In genomic region chr19:11769257-11769920, GRCm38 (mm10) we compare ENCODE assay signal across 8 mouse cellular contexts. TPM values are rescaled to one million over a fixed set of nuclear protein-coding genes. Genes with fewer than 3 reads are reported as not detected.
DNase-seq lines count a peak whose midpoint lies in the region; ATAC-seq and TF ChIP-seq lines count a peak whose summit lies in the region.
"Had no signal": no experiment of that assay in that cellular context is flagged by ENCODE, and none has a peak within 500 bp of the region (broad histone marks: within the 10 kb centered on the region; RNA-seq: fewer than 3 reads in every experiment).

No protein-coding gene starts in this region.

- H3K4me2 ChIP-seq in liver, embryonic 11.5 days = peak overlapping the region; percentile 59
- H3K4me2 ChIP-seq in forebrain, postnatal 0 days (ENCODE audit: low read depth) = peak overlapping the region; percentile 74
- peak overlapping the region; percentile 69 for H3K4me2 ChIP-seq in limb, embryonic 14.5 days (replicated peaks; ENCODE audit: low read depth, low read length, severe bottlenecking)
- H3K4me2 ChIP-seq in stomach, embryonic 14.5 days (replicated peaks; ENCODE audit: low read depth, low read length) = peak overlapping the region; percentile 74

- H3K27ac ChIP-seq in liver, embryonic 11.5 days (ENCODE audit: low read depth, low read length) = no peak overlapping the region
- H3K27ac ChIP-seq in forebrain, postnatal 0 days (ENCODE audit: low read depth, low read length) = no peak overlapping the region
- no peak overlapping the region for H3K27ac ChIP-seq in limb, embryonic 14.5 days (replicated peaks; ENCODE audit: low read depth, low read length)
- no peak overlapping the region for H3K27ac ChIP-seq in stomach, embryonic 14.5 days (ENCODE audit: low read length)

- H3K4me3 ChIP-seq in liver, embryonic 11.5 days (ENCODE audit: low read depth, low read length) = no peak overlapping the region
- H3K4me3 ChIP-seq in forebrain, postnatal 0 days (ENCODE audit: low read depth, low read length) = no peak overlapping the region; the same call in 1 of the 2 replicates
- H3K4me3 ChIP-seq in limb, embryonic 14.5 days (replicated peaks; ENCODE audit: low read length) = no peak overlapping the region; the same call in 1 of the 2 replicates
- no peak overlapping the region for H3K4me3 ChIP-seq in stomach, embryonic 14.5 days (ENCODE audit: low read depth, low read length)

- no peaks in the 10 kb centered on the region for H3K9me3 ChIP-seq in liver, embryonic 11.5 days (ENCODE audit: control insufficient read depth, low read length)
- no peaks in the 10 kb centered on the region for H3K9me3 ChIP-seq in forebrain, postnatal 0 days (ENCODE audit: low read length)
- H3K9me3 ChIP-seq in limb, embryonic 14.5 days (ENCODE audit: control insufficient read depth, low read length) = no peaks in the 10 kb centered on the region
- H3K9me3 ChIP-seq in stomach, embryonic 14.5 days (ENCODE audit: control insufficient read depth, low read depth, low read length) = no peaks in the 10 kb centered on the region

- DNase-seq in liver, embryonic 11.5 days (ENCODE audit: low spot score) = no peak
- DNase-seq in liver = no peak
- DNase-seq in forebrain, postnatal 0 days = no peak
- DNase-seq in limb, embryonic 14.5 days (ENCODE audit: low spot score) = no peak
- no peak for DNase-seq in cerebellum, adult 11 months
- DNase-seq in adrenal gland, adult 18-20 months (ENCODE audit: low spot score in 2 of 2) = no peak

- 87% methylated on average over 5 of the region's 5 CpGs for WGBS in liver, embryonic 11.5 days
- 90% methylated on average over 5 of the region's 5 CpGs for WGBS in forebrain, postnatal 0 days
- WGBS in limb, embryonic 14.5 days = 90% methylated on average over 5 of the region's 5 CpGs
- WGBS in stomach, embryonic 14.5 days = 86% methylated on average over 5 of the region's 5 CpGs

- no peak for TF ChIP-seq POLR2A in limb, embryonic 14.5 days (IDR thresholded peaks at IDR 0.05; ENCODE audit: borderline replicate concordance, extremely low read depth, insufficient read depth, insufficient read length)

- H3K36me3 ChIP-seq in liver, embryonic 11.5 days (ENCODE audit: control insufficient read depth, insufficient read depth, low read length) = peaks cover 6% of the 10 kb centered on the region; the same call in 1 of the 2 replicates
- H3K36me3 ChIP-seq in forebrain, postnatal 0 days (ENCODE audit: insufficient read depth) = peaks cover 14% of the 10 kb centered on the region
- peaks cover 12% of the 10 kb centered on the region for H3K36me3 ChIP-seq in limb, embryonic 14.5 days (ENCODE audit: control insufficient read depth, insufficient read depth, low read length)
- H3K36me3 ChIP-seq in stomach, embryonic 14.5 days (ENCODE audit: control insufficient read depth, insufficient read depth, low read length) = peaks cover 7% of the 10 kb centered on the region; the same call in 1 of the 2 replicates

- TF ChIP-seq CTCF in forebrain, postnatal 0 days (IDR thresholded peaks at IDR 0.05; ENCODE audit: low read depth) = no peak

- ATAC-seq in liver, embryonic 11.5 days (replicated peaks; ENCODE audit: low FRiP score) = no peak
- ATAC-seq in forebrain, postnatal 0 days = no peak
- no peak for ATAC-seq in limb, embryonic 14.5 days (ENCODE audit: low FRiP score, low read depth)
- ATAC-seq in stomach, embryonic 14.5 days (ENCODE audit: insufficient number of reproducible peaks, insufficient read depth, low FRiP score, low read depth) = no peak

- no peaks in the 10 kb centered on the region for H3K4me1 ChIP-seq in liver, embryonic 11.5 days (replicated peaks; ENCODE audit: control insufficient read depth, insufficient read depth, low read length)
- H3K4me1 ChIP-seq in forebrain, postnatal 0 days (ENCODE audit: insufficient read depth) = no peaks in the 10 kb centered on the region
- peaks cover 6% of the 10 kb centered on the region; the same call in 1 of the 2 replicates for H3K4me1 ChIP-seq in limb, embryonic 14.5 days (ENCODE audit: control insufficient read depth, insufficient read depth, low read length)
- H3K4me1 ChIP-seq in stomach, embryonic 14.5 days (ENCODE audit: control insufficient read depth, insufficient read depth, low read length) = 0 out of 2 replicates have a peak, but pooled peaks cover 6% of the 10 kb centered on the region

- H3K27me3 ChIP-seq in liver, embryonic 11.5 days (replicated peaks; ENCODE audit: control insufficient read depth, insufficient read depth, low read length) = no peaks in the 10 kb centered on the region
- no peaks in the 10 kb centered on the region for H3K27me3 ChIP-seq in forebrain, postnatal 0 days (ENCODE audit: insufficient read depth, low read length)
- H3K27me3 ChIP-seq in limb, embryonic 14.5 days (ENCODE audit: control insufficient read depth, insufficient read depth, low read length) = no peaks in the 10 kb centered on the region
- no peaks in the 10 kb centered on the region for H3K27me3 ChIP-seq in stomach, embryonic 14.5 days (ENCODE audit: control insufficient read depth, insufficient read depth, low read length)

- no peak overlapping the region for H3K9ac ChIP-seq in liver, embryonic 11.5 days (ENCODE audit: low read depth, low read length)
- H3K9ac ChIP-seq in forebrain, postnatal 0 days = no peak overlapping the region
- no peak overlapping the region for H3K9ac ChIP-seq in limb, embryonic 14.5 days (ENCODE audit: low read depth, low read length, severe bottlenecking)
- no peak overlapping the region for H3K9ac ChIP-seq in stomach, embryonic 14.5 days (replicated peaks; ENCODE audit: low read depth, low read length)

RNA-seq across cellular contexts. Expression of gene Mrpl16, which starts 0.8 kb away (rescaled TPM):
- 72.8 and 76.5 TPM in 2 replicates for polyA plus RNA-seq in liver, embryonic 11.5 days (2014; fragmentation: Nextera tagmentation; extraction: Ambion mirVana)
- 27.2 and 30.8 TPM in 2 replicates for total RNA-seq in forebrain, postnatal 0 days (2014; rRNA removed)
- 46.9 and 52.6 TPM in 2 replicates for polyA plus RNA-seq in forebrain, postnatal 0 days (2015; fragmentation: Nextera tagmentation; extraction: Ambion mirVana)
- 19.0 and 30.3 TPM in 2 replicates for polyA plus RNA-seq in limb, embryonic 14.5 days (2012; rRNA removed)
- 49.4 and 50.7 TPM in 2 replicates for polyA plus RNA-seq in limb, embryonic 14.5 days (2014; fragmentation: Nextera tagmentation; extraction: Ambion mirVana)
- polyA plus RNA-seq in stomach, embryonic 14.5 days (2014; fragmentation: Nextera tagmentation; extraction: Ambion mirVana) = 51.1 and 59.7 TPM in 2 replicates
- 10 to 100 TPM; 63.6 to 72.3 TPM for total RNA-seq in adrenal gland, adult 18-20 months (2021)

RNA-seq across cellular contexts. Expression of gene Gif, which starts 22.0 kb away (rescaled TPM):
- polyA plus RNA-seq in liver, embryonic 11.5 days (2014; fragmentation: Nextera tagmentation; extraction: Ambion mirVana) = not detected in 2 replicates
- total RNA-seq in forebrain, postnatal 0 days (2014; rRNA removed) = not detected in 2 replicates
- not detected in 2 replicates for polyA plus RNA-seq in forebrain, postnatal 0 days (2015; fragmentation: Nextera tagmentation; extraction: Ambion mirVana)
- not detected in 2 replicates for polyA plus RNA-seq in limb, embryonic 14.5 days (2012; rRNA removed)
- polyA plus RNA-seq in limb, embryonic 14.5 days (2014; fragmentation: Nextera tagmentation; extraction: Ambion mirVana) = not detected in 2 replicates
- 0.58 and 1.3 TPM in 2 replicates for polyA plus RNA-seq in stomach, embryonic 14.5 days (2014; fragmentation: Nextera tagmentation; extraction: Ambion mirVana)
- total RNA-seq in adrenal gland, adult 18-20 months (2021) = not detected
- polyA plus RNA-seq: limb, embryonic 11.5 days had no signal

RNA-seq across cellular contexts. Expression of gene Stx3, which starts 49.8 kb away (rescaled TPM):
- polyA plus RNA-seq in liver, embryonic 11.5 days (2014; fragmentation: Nextera tagmentation; extraction: Ambion mirVana) = 5.0 and 7.0 TPM in 2 replicates
- total RNA-seq in forebrain, postnatal 0 days (2014; rRNA removed) = 26.6 and 31.3 TPM in 2 replicates
- polyA plus RNA-seq in forebrain, postnatal 0 days (2015; fragmentation: Nextera tagmentation; extraction: Ambion mirVana) = 20.8 and 27.2 TPM in 2 replicates
- polyA plus RNA-seq in limb, embryonic 14.5 days (2012; rRNA removed) = 3.9 and 5.2 TPM in 2 replicates
- polyA plus RNA-seq in limb, embryonic 14.5 days (2014; fragmentation: Nextera tagmentation; extraction: Ambion mirVana) = 6.7 and 7.9 TPM in 2 replicates
- 22.8 and 23.2 TPM in 2 replicates for polyA plus RNA-seq in stomach, embryonic 14.5 days (2014; fragmentation: Nextera tagmentation; extraction: Ambion mirVana)
- 1 to 10 TPM; 6.9 to 9.5 TPM for total RNA-seq in adrenal gland, adult 18-20 months (2021)
